ENCODE assay signal across 10 mouse cellular contexts in genomic region chr7:143696140-143696539, GRCm38 (mm10). TPM values are rescaled to one million over a fixed set of nuclear protein-coding genes. Genes with fewer than 3 reads are reported as not detected.
DNase-seq lines count a peak whose midpoint lies in the region; TF ChIP-seq lines count a peak whose summit lies in the region.
"Had no signal": no experiment of that assay in that cellular context is flagged by ENCODE, and none has a peak within 500 bp of the region (broad histone marks: within the 10 kb centered on the region; RNA-seq: fewer than 3 reads in every experiment).

No protein-coding gene starts in this region.

- peak; percentile 17 for DNase-seq in adrenal gland, adult 2 months
- DNase-seq in adrenal gland, postnatal 25 days, result no peak
- DNase-seq in left cerebral cortex, postnatal 14 days (ENCODE audit: low spot score in 2 of 2), result peak; percentile 40 to 48
- no peak for DNase-seq in left cerebral cortex, postnatal 36 days (ENCODE audit: low spot score in 2 of 2)
- DNase-seq in brain, embryonic 14.5 days (ENCODE audit: low read depth), result peak; percentile 20
- DNase-seq in lung, adult 2 months, result no peak
- no peak for DNase-seq in neural tube, embryonic 10.5 days (ENCODE audit: extremely low spot score, low spot score)
- DNase-seq in hindbrain, embryonic 10.5 days (ENCODE audit: low spot score), result no peak

- H3K9me3 ChIP-seq in hindbrain, embryonic 10.5 days, result peaks cover 3% of the 10 kb centered on the region; the same call in 1 of the 2 replicates

- no peak overlapping the region for H3K27ac ChIP-seq in hindbrain, embryonic 10.5 days
- H3K27ac ChIP-seq: limb, embryonic 13.5 days had no signal

- 71% methylated on average over 2 of the region's 2 CpGs for WGBS in lung, adult 2 months
- WGBS in hindbrain, embryonic 10.5 days, result 66% methylated on average over 2 of the region's 2 CpGs

- no peak for TF ChIP-seq POLR2A in brain, embryonic 14.5 days (IDR thresholded peaks at IDR 0.05; ENCODE audit: borderline replicate concordance, extremely low read depth, insufficient read depth, insufficient read length, poor library complexity, severe bottlenecking)
- no peak for TF ChIP-seq POLR2A in lung, adult 2 months (IDR thresholded peaks at IDR 0.05; ENCODE audit: borderline replicate concordance, extremely low read depth, low read depth, low read length)

- peaks cover 65% of the 10 kb centered on the region for H3K36me3 ChIP-seq in hindbrain, embryonic 10.5 days

- TF ChIP-seq CTCF in brain, embryonic 14.5 days (IDR thresholded peaks at IDR 0.05; ENCODE audit: borderline replicate concordance, extremely low read depth, insufficient read depth, insufficient read length), result peak; percentile 37; the same call in 1 of the 2 replicates
- peak; percentile 23; the same call in 1 of the 2 replicates for TF ChIP-seq CTCF in lung, adult 2 months (IDR thresholded peaks at IDR 0.05; ENCODE audit: insufficient read depth, low read length)

- H3K4me3 ChIP-seq in lung, adult 2 months (replicated peaks; ENCODE audit: extremely low read depth, low read depth, low read length), result no peak overlapping the region
- no peak overlapping the region for H3K4me3 ChIP-seq in hindbrain, embryonic 10.5 days
- H3K4me3 ChIP-seq: erythroblast, embryonic 14.5 days; limb, embryonic 13.5 days had no signal

- intact Hi-C loops in left cerebral cortex, postnatal 14 days (cut with DNase I), result loop anchor here (5.0 kb wide), 1 partner anchor 114 kb away; no protein-coding TSS in a partner anchor
- intact Hi-C loops in left cerebral cortex, postnatal 36 days (cut with DNase I), result loop anchor here (5.0 kb wide), 1 partner anchor 114 kb away; no protein-coding TSS in a partner anchor

- H3K4me1 ChIP-seq in lung, adult 2 months (ENCODE audit: control insufficient read depth, insufficient read depth, low read length), result no peaks in the 10 kb centered on the region
- no peaks in the 10 kb centered on the region for H3K4me1 ChIP-seq in hindbrain, embryonic 10.5 days (replicated peaks)
- H3K4me1 ChIP-seq: limb, embryonic 13.5 days had no signal

- no peaks in the 10 kb centered on the region for H3K27me3 ChIP-seq in hindbrain, embryonic 10.5 days (ENCODE audit: insufficient read depth, poor library complexity, severe bottlenecking)
- H3K27me3 ChIP-seq: limb, embryonic 13.5 days had no signal

RNA-seq across cellular contexts. Expression of gene Tnfrsf23, which starts 10.5 kb away (rescaled TPM):
- total RNA-seq in adrenal gland, adult 2 months (2021), result 1 to 10 TPM; 3.1 to 4.4 TPM
- polyA plus RNA-seq in adrenal gland, adult 2 months (2012; rRNA removed), result 1.3 TPM in 2 replicates
- 1.4 and 2.7 TPM in 2 replicates for total RNA-seq in adrenal gland, postnatal 25 days (2021)
- total RNA-seq in left cerebral cortex, postnatal 14 days (2021), result 1 to 10 TPM in 1 of 2 experiments, under 1 TPM in 1; 0.92 to 1.0 TPM
- 1 to 10 TPM in 1 of 2 experiments, under 1 TPM in 1; 0.86 to 1.6 TPM for total RNA-seq in left cerebral cortex, postnatal 36 days (2021)
- polyA plus RNA-seq in brain, embryonic 14.5 days (2012; rRNA removed), result 1.5 and 2.3 TPM in 2 replicates
- 3.0 and 5.3 TPM in 2 replicates for polyA plus RNA-seq in lung, adult 2 months (2012; rRNA removed)
- polyA plus RNA-seq in hindbrain, embryonic 10.5 days (2016; fragmentation: Nextera tagmentation; extraction: Ambion mirVana), result 0.30 and 0.50 TPM in 2 replicates

RNA-seq across cellular contexts. Expression of gene Tnfrsf22, which starts 46.7 kb away (rescaled TPM):
- 1 to 10 TPM; 3.9 to 4.4 TPM for total RNA-seq in adrenal gland, adult 2 months (2021)
- 3.1 and 3.9 TPM in 2 replicates for polyA plus RNA-seq in adrenal gland, adult 2 months (2012; rRNA removed)
- 4.4 and 6.5 TPM in 2 replicates for total RNA-seq in adrenal gland, postnatal 25 days (2021)
- 1 to 10 TPM; 2.7 to 2.8 TPM for total RNA-seq in left cerebral cortex, postnatal 14 days (2021)
- 1 to 10 TPM in 1 of 2 experiments, under 1 TPM in 1; 0.84 to 1.8 TPM for total RNA-seq in left cerebral cortex, postnatal 36 days (2021)
- polyA plus RNA-seq in brain, embryonic 14.5 days (2012; rRNA removed), result 5.5 and 6.1 TPM in 2 replicates
- 5.7 and 6.5 TPM in 2 replicates for polyA plus RNA-seq in lung, adult 2 months (2012; rRNA removed)
- polyA plus RNA-seq in hindbrain, embryonic 10.5 days (2016; fragmentation: Nextera tagmentation; extraction: Ambion mirVana), result 8.3 and 9.7 TPM in 2 replicates
- polyA plus RNA-seq: erythroblast, embryonic 14.5 days had no signal

Comparison
In these comparisons a context has a peak if more than half of its experiments do, and no peak if none do; other contexts are left out.
1. DNase-seq: peak in adrenal gland, adult 2 months (single experiment), left cerebral cortex, postnatal 14 days (2 of 2) and brain, embryonic 14.5 days (single experiment); none in adrenal gland, postnatal 25 days (single experiment), left cerebral cortex, postnatal 36 days (0 of 2), lung, adult 2 months (single experiment), neural tube, embryonic 10.5 days (single experiment) and hindbrain, embryonic 10.5 days (single experiment).